Comparison of ENCODE assay signal across 17 mouse cellular contexts in the genomic region with DNA sequence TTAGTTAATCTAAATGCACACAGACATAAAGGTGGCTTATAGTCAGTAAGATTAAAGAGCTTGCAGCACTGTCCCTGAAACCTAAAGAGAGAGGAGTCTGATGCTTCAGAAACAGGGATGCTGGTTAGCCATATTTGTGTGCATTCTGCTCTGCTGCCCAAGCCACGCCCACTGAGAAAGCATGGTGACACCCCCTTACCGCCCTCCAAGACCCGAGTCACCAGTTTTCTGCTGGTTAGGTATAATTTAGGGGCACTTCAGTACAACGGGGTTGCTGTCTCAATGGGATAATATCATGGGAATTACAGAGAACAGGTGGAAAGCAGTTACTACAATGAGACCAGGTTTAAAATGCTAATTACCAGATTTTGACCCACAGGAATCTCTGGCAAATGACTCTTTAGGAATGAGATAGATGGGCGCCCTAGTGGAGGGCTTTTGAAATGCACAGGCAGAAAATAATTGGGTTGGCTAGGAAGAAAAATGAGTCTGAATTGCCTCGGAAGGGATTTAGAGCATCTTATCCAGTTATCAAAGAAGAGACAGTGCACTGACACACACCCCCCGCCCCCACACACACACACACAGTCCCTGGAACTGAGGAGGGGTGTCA.
DNase-seq lines count a peak whose midpoint lies in the region; ATAC-seq and TF ChIP-seq lines count a peak whose summit lies in the region.
"Had no signal": no experiment of that assay in that cellular context is flagged by ENCODE, and none has a peak within 500 bp of the region (broad histone marks: within the 10 kb centered on the region; RNA-seq: fewer than 3 reads in every experiment).

No protein-coding gene starts in this region.

- TF ChIP-seq RAD21 in CH12.LX (IDR thresholded peaks at IDR 0.05; ENCODE audit: low read depth, low read length): peak; percentile 18

- in situ Hi-C loops in CH12.LX (cut with MboI; ENCODE audit: low pct_ligation_motif_present, low pct_unique_long_range_greater_than_20kb, low sequenced_read_pairs): no loop called here

- peak; percentile 39 for DNase-seq in forebrain, embryonic 14.5 days (ENCODE audit: low spot score)
- no peak for DNase-seq in layer of hippocampus, adult 2 months (ENCODE audit: low spot score in 2 of 2)
- DNase-seq in layer of hippocampus, postnatal 36 days: no peak
- DNase-seq in CH12.LX (ENCODE audit: extremely low read depth): peak; percentile 27
- DNase-seq in brain, embryonic 14.5 days (ENCODE audit: low read depth): no peak
- DNase-seq in frontal cortex, postnatal 14 days (ENCODE audit: low spot score in 2 of 2): no peak
- DNase-seq: cerebellum, postnatal 36 days; kidney, adult 8-10 months; lung, postnatal 4 days; right cerebral cortex, postnatal 25 days; thymus, adult 2 months had no signal

- H3K4me3 ChIP-seq in forebrain, embryonic 14.5 days (ENCODE audit: low read depth, low read length): no peak overlapping the region
- no peak overlapping the region for H3K4me3 ChIP-seq in forebrain, embryonic 16.5 days (replicated peaks; ENCODE audit: low read length)
- H3K4me3 ChIP-seq in layer of hippocampus, adult 2 months: no peak overlapping the region
- no peak overlapping the region for H3K4me3 ChIP-seq in CH12.LX (replicated peaks in 1 of 3; ENCODE audit: low read depth in 2 of 3, low read length in 2 of 3, poor library complexity in 1 of 3)
- H3K4me3 ChIP-seq: heart, embryonic 15.5 days; limb, embryonic 13.5 days had no signal

- H3K9ac ChIP-seq in forebrain, embryonic 14.5 days (ENCODE audit: low read length): no peak overlapping the region
- no peak overlapping the region for H3K9ac ChIP-seq in forebrain, embryonic 16.5 days (replicated peaks; ENCODE audit: low read depth, low read length)
- H3K9ac ChIP-seq in CH12.LX (ENCODE audit: insufficient read depth, low read depth): no peak overlapping the region
- H3K9ac ChIP-seq: heart, embryonic 15.5 days; limb, embryonic 13.5 days had no signal

- no peak for TF ChIP-seq POLR2A in CH12.LX (IDR thresholded peaks at IDR 0.05; ENCODE audit: low read depth, low read length)
- TF ChIP-seq POLR2A in brain, embryonic 14.5 days (IDR thresholded peaks at IDR 0.05; ENCODE audit: borderline replicate concordance, extremely low read depth, insufficient read depth, insufficient read length, poor library complexity, severe bottlenecking): no peak

- 24% methylated on average over 7 of the region's 7 CpGs for WGBS in forebrain, embryonic 14.5 days
- WGBS in forebrain, embryonic 16.5 days: 30% methylated on average over 7 of the region's 7 CpGs

- 0 out of 2 replicates have a peak, but pooled peaks have one; percentile 37 for ATAC-seq in forebrain, embryonic 14.5 days
- no peak for ATAC-seq in forebrain, embryonic 16.5 days
- no peak for ATAC-seq in erythroblast, adult 5-6 weeks (replicated peaks; ENCODE audit: low FRiP score, poor library complexity, severe bottlenecking)
- ATAC-seq: hindbrain, embryonic 16.5 days had no signal

- dilution Hi-C loops in CH12.LX (cut with MboI; ENCODE audit: extremely low pct_ligation_motif_present, extremely low pct_unique_long_range_greater_than_20kb, low sequenced_read_pairs): no loop called here

- H3K79me2 ChIP-seq in CH12.LX (replicated peaks; ENCODE audit: control insufficient read depth, extremely low read depth, insufficient read depth, poor library complexity, severe bottlenecking): no peaks in the 10 kb centered on the region

- no peaks in the 10 kb centered on the region for H3K36me3 ChIP-seq in forebrain, embryonic 14.5 days (ENCODE audit: control insufficient read depth, insufficient read depth, low read length)
- no peaks in the 10 kb centered on the region for H3K36me3 ChIP-seq in forebrain, embryonic 16.5 days (ENCODE audit: control insufficient read depth, insufficient read depth)
- H3K36me3 ChIP-seq in CH12.LX (replicated peaks in 1 of 2; ENCODE audit: control insufficient read depth in 1 of 2, insufficient read depth in 1 of 2, low read length in 1 of 2): no peaks in the 10 kb centered on the region
- H3K36me3 ChIP-seq: heart, embryonic 15.5 days; limb, embryonic 13.5 days had no signal

- no peaks in the 10 kb centered on the region for H3K9me3 ChIP-seq in forebrain, embryonic 14.5 days (replicated peaks; ENCODE audit: control insufficient read depth, low read length)
- no peaks in the 10 kb centered on the region for H3K9me3 ChIP-seq in forebrain, embryonic 16.5 days (ENCODE audit: control insufficient read depth, low read length)
- H3K9me3 ChIP-seq in CH12.LX (replicated peaks; ENCODE audit: low read length): no peaks in the 10 kb centered on the region
- H3K9me3 ChIP-seq: heart, embryonic 15.5 days; limb, embryonic 13.5 days had no signal

- no peak overlapping the region for H3K27ac ChIP-seq in forebrain, embryonic 14.5 days (ENCODE audit: low read depth, low read length)
- no peak overlapping the region for H3K27ac ChIP-seq in forebrain, embryonic 16.5 days (ENCODE audit: low read length)
- no peak overlapping the region for H3K27ac ChIP-seq in layer of hippocampus, adult 2 months
- H3K27ac ChIP-seq in CH12.LX (ENCODE audit: insufficient read depth, low read depth): no peak overlapping the region
- H3K27ac ChIP-seq: heart, embryonic 15.5 days; limb, embryonic 13.5 days had no signal

- no peaks in the 10 kb centered on the region for H3K27me3 ChIP-seq in forebrain, embryonic 14.5 days (replicated peaks; ENCODE audit: control insufficient read depth, insufficient read depth, low read length)
- H3K27me3 ChIP-seq in forebrain, embryonic 16.5 days (replicated peaks; ENCODE audit: control insufficient read depth, insufficient read depth, low read length): no peaks in the 10 kb centered on the region
- H3K27me3 ChIP-seq in CH12.LX (replicated peaks): no peaks in the 10 kb centered on the region
- H3K27me3 ChIP-seq: heart, embryonic 15.5 days; limb, embryonic 13.5 days had no signal

- H3K4me2 ChIP-seq in forebrain, embryonic 14.5 days (ENCODE audit: low read length): no peak overlapping the region
- no peak overlapping the region for H3K4me2 ChIP-seq in forebrain, embryonic 16.5 days (ENCODE audit: low read length)
- H3K4me2 ChIP-seq in CH12.LX (ENCODE audit: insufficient read depth, low read depth, poor library complexity, severe bottlenecking): peak overlapping the region; percentile 26; the same call in 1 of the 2 replicates
- H3K4me2 ChIP-seq: heart, embryonic 15.5 days; limb, embryonic 13.5 days; midbrain, embryonic 11.5 days had no signal

- no peaks in the 10 kb centered on the region for H3K4me1 ChIP-seq in forebrain, embryonic 14.5 days (ENCODE audit: control insufficient read depth, insufficient read depth, low read length)
- no peaks in the 10 kb centered on the region for H3K4me1 ChIP-seq in forebrain, embryonic 16.5 days (replicated peaks; ENCODE audit: control insufficient read depth, insufficient read depth, low read length)
- no peaks in the 10 kb centered on the region for H3K4me1 ChIP-seq in CH12.LX (ENCODE audit: control insufficient read depth in 1 of 2, insufficient read depth in 2 of 2)
- H3K4me1 ChIP-seq: limb, embryonic 13.5 days had no signal

- TF ChIP-seq CTCF in layer of hippocampus, adult 2 months (conservative IDR thresholded peaks at IDR 0.05): peak; percentile 62
- TF ChIP-seq CTCF in CH12.LX (conservative IDR thresholded peaks at IDR 0.05 in 1 of 2, IDR thresholded peaks at IDR 0.05 in 1 of 2; ENCODE audit: low read depth in 2 of 2, low read length in 2 of 2): peak; percentile 19 to 48; a peak in 2 of 4 replicates
- TF ChIP-seq CTCF in brain, embryonic 14.5 days (IDR thresholded peaks at IDR 0.05; ENCODE audit: borderline replicate concordance, extremely low read depth, insufficient read depth, insufficient read length): peak; percentile 26; the same call in 1 of the 2 replicates

- TF ChIP-seq EP300 in CH12.LX (IDR thresholded peaks at IDR 0.05; ENCODE audit: low read length): no peak

TF ChIP-seq in CH12.LX, 34 proteins besides CTCF, POLR2A, EP300 and RAD21:
- no peak for TF ChIP-seq ZKSCAN1 (IDR thresholded peaks at IDR 0.05; ENCODE audit: borderline replicate concordance, low read depth, low read length)
- no peak for TF ChIP-seq BHLHE40 (IDR thresholded peaks at IDR 0.05; ENCODE audit: low read depth, low read length)
- no peak for TF ChIP-seq ZMIZ1 (IDR thresholded peaks at IDR 0.05; ENCODE audit: low read depth, low read length)

Comparison
In these comparisons a context has a peak if more than half of its experiments do, and no peak if none do; other contexts are left out.
1. DNase-seq: peak in forebrain, embryonic 14.5 days (single experiment) and CH12.LX (single experiment); none in layer of hippocampus, adult 2 months (0 of 2), layer of hippocampus, postnatal 36 days (0 of 2), brain, embryonic 14.5 days (single experiment) and frontal cortex, postnatal 14 days (0 of 2).
2. Peak in every context shown above with its lines, with median percentiles within 50 percentile points of each other: CTCF ChIP-seq.